Mouse (Mus musculus): ENCODE measurements around the gene Lclat1. TPM values are rescaled to one million over a fixed set of nuclear protein-coding genes. Genes with fewer than 3 reads are reported as not detected.

The Lclat1 gene
- 9.8 and 10.8 TPM in 2 replicates for polyA plus RNA-seq (2016; fragmentation: Nextera tagmentation; extraction: Ambion mirVana)

DNA sequence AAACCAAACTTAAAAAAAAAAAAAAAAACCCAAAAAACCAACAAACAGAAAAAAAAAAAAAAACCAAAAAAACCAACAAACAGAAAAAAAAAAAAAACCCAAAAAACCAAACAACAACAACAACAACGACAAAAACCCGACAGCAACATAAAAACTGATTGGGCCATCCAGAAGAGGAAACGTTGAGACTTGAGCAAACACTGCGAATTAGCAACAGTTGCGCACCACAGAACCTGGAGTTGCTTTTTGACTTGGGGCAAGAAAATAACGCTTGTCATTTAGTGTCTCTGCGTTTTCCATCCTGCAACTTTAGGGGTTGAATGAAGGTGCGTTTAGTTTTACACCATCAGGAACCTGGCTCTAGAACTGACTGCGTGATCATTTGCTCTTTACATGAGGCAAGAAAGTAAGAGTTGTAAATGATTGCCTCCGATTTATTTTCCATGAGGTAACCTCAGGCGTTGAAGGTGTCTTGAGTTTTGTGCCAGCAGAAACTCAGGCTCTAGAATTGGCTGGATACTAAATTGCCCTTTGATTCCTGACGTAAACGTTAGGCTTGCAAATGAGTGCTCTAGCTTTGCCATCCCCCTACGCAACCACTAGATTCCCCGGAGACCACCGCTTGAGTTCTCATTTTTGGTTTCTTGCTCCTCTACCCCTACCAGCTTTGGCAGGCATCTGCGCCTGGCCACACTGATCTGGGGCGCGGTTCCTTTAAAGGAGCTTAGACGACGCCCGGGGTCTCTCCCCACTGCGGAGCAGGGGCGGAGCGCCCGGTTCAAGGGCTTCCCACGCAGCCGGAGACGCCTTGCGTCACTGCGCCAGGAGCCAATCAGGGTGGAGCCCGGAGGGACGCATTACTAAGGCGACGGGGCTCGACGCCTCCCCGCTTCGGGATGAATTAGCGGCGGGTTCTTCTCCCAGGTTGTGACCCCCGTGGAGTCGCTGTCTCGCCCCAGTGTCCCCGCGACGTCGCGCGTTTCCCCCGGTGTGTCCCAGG, at the start of gene Lclat1:
TSS of gene Lclat1 (plus strand) at position 828 of the 1,000 bp plus-strand sequence.
- ATAC-seq (ENCODE audit: low FRiP score), result peak; percentile 100
- H3K4me1 ChIP-seq, result peaks cover 11% of the 10 kb centered on the region
- peak within 1 kb of the TSS; percentile 93 for H3K4me2 ChIP-seq
- H3K4me3 ChIP-seq (replicated peaks), result peak within 1 kb of the TSS; percentile 80
- H3K9me3 ChIP-seq, result no peaks in the 10 kb centered on the region
- H3K36me3 ChIP-seq (replicated peaks), result no peaks in the 10 kb centered on the region
- H3K27me3 ChIP-seq, result no peaks in the 10 kb centered on the region
- WGBS, result 7% methylated on average over 51 of the region's 51 CpGs
- H3K9ac ChIP-seq, result peak within 1 kb of the TSS; percentile 77
- H3K27ac ChIP-seq, result peak within 1 kb of the TSS; percentile 50; the same call in 1 of the 2 replicates

DNA sequence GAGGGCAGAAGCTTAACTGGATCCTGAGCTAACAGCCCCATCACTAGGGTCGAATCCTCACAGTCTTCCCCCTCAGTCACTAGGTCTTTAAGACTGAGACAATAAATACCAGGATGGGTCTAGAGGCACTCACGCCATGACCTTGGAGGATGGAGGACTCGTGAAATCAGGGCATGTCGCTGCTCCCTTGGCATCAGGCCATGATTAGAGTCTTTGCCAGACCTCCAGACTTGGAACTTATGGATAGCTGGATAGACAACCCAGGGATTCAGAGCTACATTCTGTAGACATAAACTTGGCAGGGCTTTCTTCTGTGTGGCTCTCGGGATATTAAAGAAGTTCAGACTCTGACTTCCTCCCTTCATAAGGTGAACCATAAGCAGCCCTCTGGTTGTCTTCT, 49.5 kb upstream of the Lclat1 start:
- Histone ChIP-seq H3K27me3 (no peaks in the 10 kb centered on the region), H3K9ac (no peak overlapping the region), H3K27ac (no peak overlapping the region), H3K4me2 (no peak overlapping the region), H3K9me3 (no peaks in the 10 kb centered on the region), H3K4me1 (0 out of 2 replicates have a peak, but pooled peaks cover 3% of the 10 kb centered on the region), H3K4me3 (replicated peaks) (no peak overlapping the region), H3K36me3 (replicated peaks) (no peaks in the 10 kb centered on the region)
- no peak for ATAC-seq (ENCODE audit: low FRiP score)
- 82% methylated on average over 5 of the region's 5 CpGs for WGBS

DNA sequence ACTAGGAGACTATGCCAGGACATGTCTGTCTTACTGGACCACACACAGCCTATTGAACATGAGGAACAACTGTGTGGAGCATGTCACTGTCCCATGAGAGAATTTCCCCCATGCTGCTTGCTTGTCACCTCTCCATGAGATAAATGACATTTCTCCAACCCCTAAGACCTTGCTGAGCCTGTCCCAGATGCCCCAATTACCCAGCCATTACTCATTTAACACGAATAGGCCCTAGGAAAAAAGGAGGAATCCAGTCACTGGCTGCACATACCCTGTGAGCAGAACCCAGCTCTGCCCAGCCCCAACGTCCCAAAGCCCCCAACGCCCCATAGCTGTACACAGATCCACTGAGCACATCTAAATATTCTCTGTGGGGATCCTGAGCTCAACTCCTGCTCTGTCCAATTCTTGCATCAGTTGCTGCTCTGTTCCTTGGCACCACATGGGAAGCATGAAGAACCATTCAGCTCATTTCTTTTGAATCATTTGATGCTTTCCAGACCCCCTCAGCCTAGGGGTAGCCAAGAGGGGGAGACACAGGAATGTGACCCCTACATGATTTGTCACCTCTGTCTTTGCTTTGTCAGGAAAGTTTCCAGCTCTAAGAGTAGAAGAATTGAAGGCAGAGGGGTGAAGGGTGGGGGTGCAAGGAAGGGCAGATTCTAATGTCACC, 47.4 kb upstream of the Lclat1 start:
- H3K27me3 ChIP-seq, result no peaks in the 10 kb centered on the region
- no peaks in the 10 kb centered on the region for H3K4me1 ChIP-seq
- H3K9ac ChIP-seq, result no peak overlapping the region
- 66% methylated on average over 3 of the region's 3 CpGs for WGBS
- no peak overlapping the region for H3K4me2 ChIP-seq
- no peak overlapping the region for H3K27ac ChIP-seq
- H3K36me3 ChIP-seq (replicated peaks), result no peaks in the 10 kb centered on the region
- H3K4me3 ChIP-seq (replicated peaks), result no peak overlapping the region
- ATAC-seq (ENCODE audit: low FRiP score), result no peak
- H3K9me3 ChIP-seq, result no peaks in the 10 kb centered on the region

DNA sequence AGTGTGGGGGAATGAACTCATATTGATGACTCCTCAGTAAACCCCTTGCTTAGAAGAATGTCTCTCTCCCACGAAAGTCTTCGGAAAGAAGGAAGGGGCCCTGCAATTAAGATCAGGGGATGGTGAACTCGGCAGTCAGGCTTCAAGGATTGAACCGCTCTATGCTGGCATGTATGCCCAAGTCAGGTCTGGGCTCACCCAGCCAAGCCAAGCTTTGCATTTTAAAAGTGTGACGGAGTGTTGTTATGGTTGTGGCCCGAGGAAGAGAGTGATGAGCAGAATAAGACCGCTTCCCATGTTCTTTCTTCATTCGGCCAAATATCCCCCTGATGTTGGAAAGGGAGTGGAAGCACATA, 46.9 kb upstream of the Lclat1 start:
- no peak overlapping the region for H3K4me3 ChIP-seq (replicated peaks)
- H3K4me2 ChIP-seq, result no peak overlapping the region
- no peak for ATAC-seq (ENCODE audit: low FRiP score)
- no peaks in the 10 kb centered on the region for H3K4me1 ChIP-seq
- WGBS, result 91% methylated on average over 8 of the region's 8 CpGs
- H3K36me3 ChIP-seq (replicated peaks), result no peaks in the 10 kb centered on the region
- no peaks in the 10 kb centered on the region for H3K27me3 ChIP-seq
- H3K27ac ChIP-seq, result no peak overlapping the region
- H3K9ac ChIP-seq, result no peak overlapping the region
- H3K9me3 ChIP-seq, result no peaks in the 10 kb centered on the region

DNA sequence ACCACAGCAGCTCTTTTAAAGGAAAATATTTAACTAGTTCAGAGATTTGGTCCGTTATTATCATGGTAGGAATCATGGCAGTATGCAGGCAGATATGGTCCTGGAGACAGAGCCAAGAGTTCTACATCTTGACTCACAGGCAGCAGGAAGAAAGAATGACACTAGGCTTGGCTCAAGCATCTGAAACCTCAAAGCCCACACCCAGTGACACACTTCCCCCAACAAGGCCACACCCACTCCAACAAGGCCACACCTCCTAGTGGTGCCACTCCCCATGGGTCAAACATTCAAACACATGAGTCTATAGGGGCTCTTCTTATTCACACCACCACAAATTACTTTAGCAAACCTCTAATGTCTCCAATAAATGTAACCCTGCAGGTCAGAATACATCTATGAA, 45.1 kb upstream of the Lclat1 start:
- Histone ChIP-seq H3K9ac (no peak overlapping the region), H3K9me3 (no peaks in the 10 kb centered on the region)

DNA sequence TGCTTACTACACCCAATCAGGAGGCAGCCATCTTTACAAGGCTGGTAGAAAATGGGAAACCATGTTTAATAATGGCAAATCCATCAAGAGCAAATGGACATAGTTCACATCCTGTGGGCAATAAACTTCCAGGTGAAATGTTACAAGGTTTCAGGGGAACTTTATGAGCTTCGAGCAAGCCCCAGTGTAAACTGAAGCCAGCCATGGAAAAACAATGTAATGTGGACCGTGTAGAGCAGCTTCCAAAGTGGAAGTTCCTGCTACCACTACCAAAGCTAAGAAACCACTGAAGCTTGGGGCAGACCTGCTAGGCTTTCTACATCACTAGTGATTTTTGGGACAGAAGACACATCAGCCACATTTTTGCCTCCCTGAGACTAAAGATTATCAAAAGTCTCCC, 44.5 kb upstream of the Lclat1 start:
- WGBS, result 97% methylated on average over 2 of the region's 2 CpGs
- no peaks in the 10 kb centered on the region for H3K27me3 ChIP-seq
- ATAC-seq (ENCODE audit: low FRiP score), result no peak

More for the DNA sequence above, 45.1 kb upstream of the Lclat1 start:
- Histone ChIP-seq H3K4me3 (replicated peaks) (no peak overlapping the region), H3K4me1 (no peaks in the 10 kb centered on the region), H3K36me3 (replicated peaks) (no peaks in the 10 kb centered on the region), H3K27ac (no peak overlapping the region), H3K27me3 (no peaks in the 10 kb centered on the region), H3K4me2 (no peak overlapping the region)
- ATAC-seq (ENCODE audit: low FRiP score), result no peak
- 73% methylated on average over 1 of the region's 1 CpGs for WGBS

DNA sequence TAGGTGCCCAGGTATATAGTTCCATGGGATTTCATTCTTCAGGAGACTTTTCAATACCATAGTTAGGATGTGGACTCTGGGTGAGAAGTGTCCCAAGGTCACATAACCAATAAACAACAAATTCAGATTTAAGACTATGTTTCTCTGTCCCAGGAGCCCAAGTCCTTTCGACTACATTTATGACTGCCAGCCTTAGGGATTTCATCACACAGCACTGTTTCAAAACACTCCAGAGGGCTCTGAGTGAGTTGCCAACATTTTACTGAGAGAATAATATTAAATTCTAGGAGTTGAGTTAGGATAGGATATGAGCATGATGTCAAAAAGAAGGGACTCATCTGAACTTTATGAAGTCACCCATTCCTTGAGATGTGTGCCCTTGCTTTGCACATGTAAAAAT, 44.0 kb upstream of the Lclat1 start:
- WGBS, result 96% methylated on average over 1 of the region's 1 CpGs

More for the DNA sequence above, 44.5 kb upstream of the Lclat1 start:
- no peaks in the 10 kb centered on the region for H3K9me3 ChIP-seq
- H3K4me3 ChIP-seq (replicated peaks), result no peak overlapping the region
- no peaks in the 10 kb centered on the region for H3K36me3 ChIP-seq (replicated peaks)
- no peaks in the 10 kb centered on the region for H3K4me1 ChIP-seq
- H3K27ac ChIP-seq, result no peak overlapping the region
- H3K9ac ChIP-seq, result no peak overlapping the region
- H3K4me2 ChIP-seq, result no peak overlapping the region

DNA sequence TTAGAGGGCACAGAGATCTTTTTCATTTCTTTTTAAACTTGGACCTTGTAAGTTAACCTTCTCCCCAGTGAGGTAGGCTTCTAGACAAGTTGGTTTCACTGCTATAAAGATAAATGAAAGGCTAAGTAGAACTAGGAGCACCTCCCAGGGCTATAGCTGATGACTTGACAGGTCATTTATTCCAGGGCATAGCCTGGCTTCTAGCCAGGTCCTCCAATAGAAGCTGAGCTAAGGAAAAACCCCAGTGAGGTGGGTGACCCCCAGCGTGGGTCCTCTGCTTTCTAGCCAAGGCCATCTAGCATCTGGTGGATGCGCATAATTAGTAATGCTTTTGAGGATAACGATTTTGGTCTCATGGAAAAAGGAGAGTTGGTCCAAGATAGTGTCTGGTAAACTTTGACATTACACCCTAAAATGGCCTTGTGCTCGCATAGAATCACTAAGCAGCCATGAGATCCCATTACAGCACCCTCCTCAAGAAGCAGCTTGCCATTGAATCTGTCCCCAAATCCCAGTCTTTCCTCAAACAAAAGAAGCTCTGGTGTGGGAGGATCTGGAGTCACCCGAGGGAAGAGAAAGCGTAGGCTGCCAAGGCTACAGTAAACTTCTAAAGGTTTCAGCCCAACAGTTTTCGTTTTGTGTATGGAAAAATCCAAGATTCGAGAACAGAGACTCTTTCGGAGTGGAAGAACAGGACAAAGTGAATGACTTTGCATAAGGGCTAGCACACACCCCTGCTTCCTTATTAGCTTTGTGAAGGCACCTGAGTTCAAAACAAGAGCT, 41.2 kb upstream of the Lclat1 start:
- no peak overlapping the region for H3K4me3 ChIP-seq (replicated peaks)
- H3K4me2 ChIP-seq, result no peak overlapping the region
- WGBS, result 79% methylated on average over 9 of the region's 9 CpGs
- no peak overlapping the region for H3K27ac ChIP-seq
- H3K4me1 ChIP-seq, result no peaks in the 10 kb centered on the region
- H3K36me3 ChIP-seq (replicated peaks), result no peaks in the 10 kb centered on the region
- no peak overlapping the region for H3K9ac ChIP-seq
- H3K9me3 ChIP-seq, result no peaks in the 10 kb centered on the region
- ATAC-seq (ENCODE audit: low FRiP score), result no peak
- H3K27me3 ChIP-seq, result no peaks in the 10 kb centered on the region

More for the DNA sequence above, 44.0 kb upstream of the Lclat1 start:
- H3K9ac ChIP-seq, result no peak overlapping the region
- no peak for ATAC-seq (ENCODE audit: low FRiP score)
- no peaks in the 10 kb centered on the region for H3K27me3 ChIP-seq
- no peak overlapping the region for H3K4me3 ChIP-seq (replicated peaks)
- H3K9me3 ChIP-seq, result no peaks in the 10 kb centered on the region
- no peaks in the 10 kb centered on the region for H3K36me3 ChIP-seq (replicated peaks)
- H3K27ac ChIP-seq, result no peak overlapping the region
- no peaks in the 10 kb centered on the region for H3K4me1 ChIP-seq
- H3K4me2 ChIP-seq, result no peak overlapping the region

DNA sequence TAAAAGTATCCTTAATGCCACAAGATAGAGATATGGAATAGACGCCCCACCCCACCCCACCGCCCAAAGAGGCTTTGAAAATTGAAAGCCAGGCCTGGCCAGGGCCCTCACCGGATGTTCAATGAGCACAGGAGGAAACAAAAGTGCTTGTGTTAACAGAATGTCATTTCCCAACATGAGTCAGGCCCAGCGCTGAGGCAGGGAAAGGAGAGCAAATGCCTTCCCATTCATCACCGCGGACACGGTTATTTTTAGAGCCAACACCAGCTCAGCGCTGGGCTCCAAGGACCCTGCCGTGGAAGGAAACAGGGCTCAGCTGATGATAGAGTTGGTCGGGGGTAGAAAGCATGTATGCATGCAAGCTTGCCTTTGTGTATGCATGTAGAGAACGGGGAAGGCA, 40.4 kb upstream of the Lclat1 start:
- Histone ChIP-seq H3K4me3 (replicated peaks) (no peak overlapping the region), H3K9me3 (no peaks in the 10 kb centered on the region), H3K36me3 (replicated peaks) (no peaks in the 10 kb centered on the region), H3K9ac (no peak overlapping the region), H3K4me2 (no peak overlapping the region), H3K4me1 (no peaks in the 10 kb centered on the region), H3K27me3 (no peaks in the 10 kb centered on the region), H3K27ac (no peak overlapping the region)
- WGBS, result 82% methylated on average over 11 of the region's 11 CpGs
- no peak for ATAC-seq (ENCODE audit: low FRiP score)

DNA sequence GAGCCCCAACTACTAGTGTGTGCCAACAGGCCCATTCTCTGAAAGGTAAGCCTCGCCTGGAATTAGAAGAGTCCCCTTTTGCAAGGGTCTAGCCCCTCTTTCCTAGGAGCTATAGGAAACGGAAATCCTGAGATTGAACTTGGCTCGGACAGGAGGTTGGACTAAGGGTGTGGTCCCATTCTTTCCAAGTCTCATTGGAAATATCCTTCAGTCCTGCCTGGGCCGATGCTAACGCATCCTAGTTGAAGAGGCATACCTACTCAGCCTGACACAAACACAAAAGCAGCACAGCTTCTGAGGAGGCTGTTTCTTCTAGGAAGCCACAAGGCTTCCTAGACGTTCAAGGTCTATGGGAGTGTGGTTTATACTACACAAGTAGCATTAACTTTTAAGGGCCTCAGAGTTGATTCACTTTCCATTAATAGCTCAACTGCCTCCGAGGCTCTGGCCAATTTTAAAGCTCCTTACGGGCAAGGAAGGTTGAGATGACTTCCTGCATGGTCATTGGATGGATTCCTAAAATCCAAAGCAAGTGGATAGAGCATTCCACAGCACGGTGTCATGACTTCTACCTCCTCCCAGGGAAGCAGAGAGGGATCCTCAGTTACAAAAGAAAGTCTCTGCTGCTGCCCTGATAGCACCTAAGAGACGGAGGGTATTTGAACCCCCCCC, 39.3 kb upstream of the Lclat1 start:
- Histone ChIP-seq H3K27ac (no peak overlapping the region), H3K4me3 (replicated peaks) (no peak overlapping the region), H3K36me3 (replicated peaks) (no peaks in the 10 kb centered on the region), H3K9me3 (no peaks in the 10 kb centered on the region), H3K4me1 (no peaks in the 10 kb centered on the region), H3K9ac (no peak overlapping the region), H3K27me3 (no peaks in the 10 kb centered on the region), H3K4me2 (no peak overlapping the region)
- ATAC-seq (ENCODE audit: low FRiP score), result no peak
- WGBS, result 86% methylated on average over 10 of the region's 10 CpGs

DNA sequence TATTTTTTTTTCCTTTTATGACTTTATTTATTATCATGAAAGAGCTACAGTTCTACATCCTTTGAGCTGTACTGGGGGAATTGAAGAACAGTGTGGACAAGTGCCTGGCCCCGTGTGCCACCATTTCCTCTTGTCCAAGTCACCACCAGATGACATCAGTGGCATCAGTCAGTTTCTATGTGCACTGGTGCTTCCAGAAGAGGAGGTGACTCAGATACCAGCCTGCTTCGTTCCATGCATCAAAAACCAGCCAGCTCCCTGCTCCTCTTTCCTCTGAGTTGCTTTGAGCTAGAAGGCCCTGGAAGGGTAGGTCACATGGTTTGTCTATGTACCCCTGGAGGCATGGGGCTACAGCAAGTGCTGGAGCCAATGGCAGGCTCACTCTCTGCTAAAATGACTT, 37.3 kb upstream of the Lclat1 start:
- Histone ChIP-seq H3K4me2 (no peak overlapping the region), H3K36me3 (replicated peaks) (no peaks in the 10 kb centered on the region), H3K27ac (no peak overlapping the region), H3K9ac (no peak overlapping the region), H3K4me1 (no peaks in the 10 kb centered on the region), H3K4me3 (replicated peaks) (no peak overlapping the region), H3K9me3 (no peaks in the 10 kb centered on the region), H3K27me3 (no peaks in the 10 kb centered on the region)
- 84% methylated on average over 2 of the region's 2 CpGs for WGBS
- ATAC-seq (ENCODE audit: low FRiP score), result no peak
